Mouse (Mus musculus) hematopoietic stem cell, adult 5-6 weeks (primary cell): ENCODE results near the gene Slc6a20a. TPM values are rescaled to one million over a fixed set of nuclear protein-coding genes. Genes with fewer than 3 reads are reported as not detected.

Experiments
- total RNA-seq: library from RNA; stranded (forward); fragments of 172-1452, 232-1000 nt; gene quantifications from 2 replicates; pipeline ENCODE4 v1.2.3, GENCODE M21; 2017

Gene Slc6a20a
- total RNA-seq, 1 experiment from 2014 or later, result not detected

Other genes with a start within 250 kb of the Slc6a20a start
- 18.2 and 25.5 TPM in 2 replicates for gene Limd1, start 200.2 kb downstream of the Slc6a20a start, total RNA-seq
- 52.7 and 58.9 TPM in 2 replicates for gene Sacm1l, start 149.1 kb downstream of the Slc6a20a start, total RNA-seq
- gene Slc6a20b, start 46.3 kb downstream of the Slc6a20a start, total RNA-seq, result 0.69 and 1.0 TPM in 2 replicates
- 4.6 and 9.4 TPM in 2 replicates for gene Ccr9, start 446 bp downstream of the Slc6a20a start, total RNA-seq
- gene Lztfl1, start 38.8 kb upstream of the Slc6a20a start, total RNA-seq, result 63.3 and 71.5 TPM in 2 replicates
- 2.9 and 3.4 TPM in 2 replicates for gene Cxcr6, start 127.6 kb upstream of the Slc6a20a start, total RNA-seq
- gene Fyco1, start 173.0 kb upstream of the Slc6a20a start, total RNA-seq, result 10.6 and 24.7 TPM in 2 replicates
- gene Xcr1, start 183.1 kb upstream of the Slc6a20a start, total RNA-seq, result 0.25 and 0.38 TPM in 2 replicates